Mouse (Mus musculus) midbrain, embryonic 16.5 days (tissue): ENCODE data around the gene Cntnap2. TPM values are rescaled to one million over a fixed set of nuclear protein-coding genes. Genes with fewer than 3 reads are reported as not detected.

Experiments
- ATAC-seq: fragments of 200-750 bp; cut with Nextera tagmentation; 2 replicates; pipeline ENCODE4 v1.8.0; 2017; ENCODE audit warnings: moderate TSS enrichment
- H3K27ac ChIP-seq: fragments of 300-500 bp; sonication (generic); 2 replicates; pipeline ENCODE4 v1.5.1; 2014; ENCODE audit warnings: mild to moderate bottlenecking, low read length, mixed read lengths
- H3K27me3 ChIP-seq: fragments of 300-500 bp; sonication (generic); 2 replicates; pipeline ENCODE4 v1.6.1; 2014; ENCODE audit warnings: low read depth, low read length, mixed read lengths; ENCODE audit not compliant: control insufficient read depth, insufficient read depth
- H3K36me3 ChIP-seq: fragments of 300-500 bp; sonication (generic); 2 replicates; pipeline ENCODE4 v1.6.1; 2014; ENCODE audit warnings: mild to moderate bottlenecking, low read length, moderate library complexity, mixed read lengths; ENCODE audit not compliant: control insufficient read depth, insufficient read depth
- H3K4me1 ChIP-seq: fragments of 300-500 bp; sonication (generic); 2 replicates; pipeline ENCODE4 v1.6.1; 2014; ENCODE audit warnings: mild to moderate bottlenecking, low read length, mixed read lengths; ENCODE audit not compliant: control insufficient read depth, insufficient read depth
- H3K4me2 ChIP-seq: fragments of 300-500 bp; sonication (generic); 2 replicates; pipeline ENCODE4 v1.6.1; 2014; ENCODE audit warnings: mild to moderate bottlenecking, low read length, mixed read lengths
- H3K4me3 ChIP-seq: fragments of 300-500 bp; sonication (generic); 2 replicates; pipeline ENCODE4 v1.5.1; 2014; ENCODE audit warnings: low read depth, mild to moderate bottlenecking, low read length, moderate library complexity, mixed read lengths
- H3K9ac ChIP-seq: fragments of 300-500 bp; sonication (generic); 2 replicates; pipeline ENCODE4 v1.6.1; 2014; ENCODE audit warnings: low read depth, low read length, mixed read lengths
- H3K9me3 ChIP-seq: fragments of 300-500 bp; sonication (generic); replicated peaks from 2 replicates; pipeline ENCODE4 v1.6.1; 2014; ENCODE audit warnings: mild to moderate bottlenecking, low read length, mixed read lengths; ENCODE audit not compliant: control insufficient read depth, poor library complexity, severe bottlenecking
- WGBS: fragments of 180-500 bp; shearing (Covaris S2); extraction: QIAGEN DNeasy Blood & Tissue Kit; methylation state at CpG from one replicate; pipeline ENCODE4 v1.1.7; 2014; 5-methylcytosine and 5-hydroxymethylcytosine counted together
- polyA plus RNA-seq: library from polyadenylated mRNA; unstranded; fragments of >200 nt; fragmentation: Nextera tagmentation; extraction: Ambion mirVana; gene quantifications from 2 replicates; pipeline ENCODE4 v1.2.1, GENCODE M21; 2015

The Cntnap2 gene
- polyA plus RNA-seq, 1 experiment from 2014 or later: 63.5 TPM

DNA sequence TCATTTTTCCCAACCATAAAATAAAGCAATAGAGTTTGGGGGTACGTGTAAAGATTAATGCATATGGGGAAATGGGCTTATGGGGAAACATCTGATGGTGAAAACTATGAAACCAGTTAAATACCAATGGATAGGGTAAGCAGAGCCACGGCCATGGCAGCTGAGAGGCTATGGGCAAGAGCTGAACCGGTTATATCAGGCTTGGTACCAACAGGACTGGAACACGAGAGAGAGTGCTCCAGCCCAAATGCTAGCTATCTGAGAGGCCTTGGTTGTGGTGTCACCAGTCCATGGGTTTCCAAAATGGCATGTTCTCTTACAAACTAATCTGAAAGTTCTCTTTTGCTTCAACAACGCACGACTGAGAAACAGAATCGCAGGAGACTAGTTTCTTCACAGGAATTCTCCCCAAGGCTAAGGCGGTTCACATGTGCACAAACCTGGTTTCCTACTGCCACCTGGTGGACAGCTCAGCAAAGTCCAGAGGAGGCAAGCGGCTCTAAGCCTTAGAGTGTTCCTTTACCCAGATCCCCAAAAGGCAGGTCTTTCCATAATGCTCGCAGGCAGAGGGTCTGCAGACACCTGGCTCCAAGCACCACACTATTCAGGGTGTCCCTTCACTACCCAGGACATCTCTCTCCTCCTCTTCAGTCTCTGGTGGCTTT, 1902.0 kb downstream of the Cntnap2 start:
- Histone ChIP-seq H3K4me1 (no peaks in the 10 kb centered on the region), H3K27ac (no peak overlapping the region), H3K9ac (no peak overlapping the region), H3K36me3 (no peaks in the 10 kb centered on the region), H3K4me2 (no peak overlapping the region), H3K27me3 (no peaks in the 10 kb centered on the region), H3K9me3 (0 out of 2 replicates have a peak, but pooled peaks cover 4% of the 10 kb centered on the region), H3K4me3 (no peak overlapping the region)
- 34% methylated on average over 10 of the region's 10 CpGs for WGBS
- ATAC-seq: peak; percentile 96

DNA sequence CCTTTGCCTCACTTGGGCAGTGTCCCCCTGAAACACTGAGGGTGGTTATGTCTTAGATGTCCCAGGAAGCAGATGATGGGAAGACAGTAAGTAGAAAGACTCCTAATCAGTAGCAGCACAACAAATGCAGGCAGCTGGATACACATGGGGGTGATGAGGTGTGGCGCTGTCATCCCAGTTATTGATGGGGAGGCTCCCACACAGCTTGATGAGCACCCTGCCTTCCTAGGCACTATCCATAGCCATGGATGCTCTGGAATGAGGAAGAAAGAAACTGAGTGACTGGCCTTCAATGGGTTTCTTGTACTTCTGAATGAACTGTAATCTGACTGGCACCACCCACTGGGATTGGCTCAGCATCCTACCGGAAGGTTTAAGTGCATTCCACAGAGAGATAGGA, 1904.1 kb downstream of the Cntnap2 start:
- 71% methylated on average over 2 of the region's 2 CpGs for WGBS
- H3K27ac ChIP-seq: no peak overlapping the region
- no peaks in the 10 kb centered on the region for H3K4me1 ChIP-seq
- no peaks in the 10 kb centered on the region for H3K36me3 ChIP-seq
- no peak overlapping the region for H3K9ac ChIP-seq
- no peaks in the 10 kb centered on the region for H3K27me3 ChIP-seq
- no peak overlapping the region for H3K4me2 ChIP-seq
- no peak for ATAC-seq
- 0 out of 2 replicates have a peak, but pooled peaks cover 4% of the 10 kb centered on the region for H3K9me3 ChIP-seq
- no peak overlapping the region for H3K4me3 ChIP-seq

DNA sequence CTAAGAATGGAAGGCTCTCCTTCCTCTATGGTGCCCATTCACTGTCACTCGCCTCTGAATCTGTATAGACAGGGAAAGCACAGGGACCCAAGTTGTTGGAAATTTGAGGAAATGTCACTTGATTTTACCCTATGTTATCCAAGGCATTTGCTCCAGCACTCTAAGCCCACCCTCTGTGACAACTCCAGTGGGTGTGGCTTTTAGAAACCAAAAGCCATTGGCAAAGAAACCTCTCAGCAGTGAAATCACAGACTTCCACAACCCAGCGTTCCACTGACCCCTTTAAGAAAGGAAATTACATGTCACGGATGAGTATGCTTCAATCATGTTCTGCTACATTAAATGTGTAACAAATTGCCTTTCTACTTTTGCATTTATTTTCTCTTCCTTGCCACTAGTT, 1904.5 kb downstream of the Cntnap2 start:
- 71% methylated on average over 3 of the region's 3 CpGs for WGBS

DNA sequence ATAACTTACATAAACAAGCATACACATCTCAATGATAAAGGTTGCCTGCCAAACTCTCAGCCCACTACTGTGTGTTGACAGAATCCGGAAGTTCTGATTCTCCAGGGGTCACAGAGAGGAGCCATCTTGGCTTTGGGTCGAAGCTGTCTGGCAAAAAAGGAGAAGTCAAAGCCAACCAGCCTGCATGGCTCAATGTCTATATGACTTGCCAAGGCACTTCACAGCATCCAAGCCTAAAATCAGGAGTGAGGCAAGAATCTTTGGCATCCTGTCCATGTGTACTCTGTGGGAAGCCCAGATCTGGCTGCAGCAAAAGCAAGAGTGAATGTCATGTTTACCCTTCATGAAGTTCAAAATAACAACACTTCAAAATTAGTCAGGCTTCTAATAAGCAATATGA, 1913.5 kb downstream of the Cntnap2 start:
- H3K9ac ChIP-seq: no peak overlapping the region
- H3K4me1 ChIP-seq: no peaks in the 10 kb centered on the region
- no peaks in the 10 kb centered on the region for H3K36me3 ChIP-seq
- no peak overlapping the region for H3K27ac ChIP-seq
- H3K4me2 ChIP-seq: no peak overlapping the region
- 85% methylated on average over 2 of the region's 2 CpGs for WGBS
- ATAC-seq: no peak
- no peak overlapping the region for H3K4me3 ChIP-seq
- no peaks in the 10 kb centered on the region for H3K27me3 ChIP-seq
- no peaks in the 10 kb centered on the region for H3K9me3 ChIP-seq

More for the DNA sequence above, 1904.5 kb downstream of the Cntnap2 start:
- H3K4me3 ChIP-seq: no peak overlapping the region
- no peaks in the 10 kb centered on the region for H3K36me3 ChIP-seq
- no peak overlapping the region for H3K4me2 ChIP-seq
- no peak overlapping the region for H3K9ac ChIP-seq
- no peaks in the 10 kb centered on the region for H3K27me3 ChIP-seq
- H3K9me3 ChIP-seq: 0 out of 2 replicates have a peak, but pooled peaks cover 4% of the 10 kb centered on the region
- no peak overlapping the region for H3K27ac ChIP-seq
- no peaks in the 10 kb centered on the region for H3K4me1 ChIP-seq
- no peak for ATAC-seq

DNA sequence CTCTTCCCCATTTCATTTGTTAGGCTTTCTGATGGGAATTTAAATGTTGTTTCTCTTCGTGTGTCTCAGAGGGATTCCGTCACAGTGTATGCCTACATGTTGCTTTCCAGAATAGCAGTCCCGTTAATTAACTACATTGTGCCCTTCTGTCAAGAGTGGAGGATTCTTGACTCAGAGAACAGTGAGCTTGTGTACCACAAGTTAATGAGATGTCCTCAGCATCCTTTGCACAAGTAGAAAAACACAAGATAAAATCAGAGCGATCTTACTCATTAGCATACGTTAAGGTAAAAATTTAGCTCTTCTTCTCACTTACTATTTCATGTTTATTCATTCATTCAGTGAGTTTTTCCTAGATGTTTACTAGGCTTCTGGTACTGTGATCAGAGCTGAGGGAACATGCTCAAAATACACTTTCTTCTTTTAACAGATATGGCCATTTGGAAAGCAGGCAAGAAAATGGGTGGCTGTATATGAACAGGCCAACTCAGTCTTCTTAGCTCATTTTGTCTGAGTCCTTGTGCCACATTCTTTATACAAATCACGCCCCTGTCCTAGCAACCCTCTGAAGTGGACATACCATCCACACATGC, 1936.9 kb downstream of the Cntnap2 start:
- no peak for ATAC-seq
- no peaks in the 10 kb centered on the region for H3K36me3 ChIP-seq

DNA sequence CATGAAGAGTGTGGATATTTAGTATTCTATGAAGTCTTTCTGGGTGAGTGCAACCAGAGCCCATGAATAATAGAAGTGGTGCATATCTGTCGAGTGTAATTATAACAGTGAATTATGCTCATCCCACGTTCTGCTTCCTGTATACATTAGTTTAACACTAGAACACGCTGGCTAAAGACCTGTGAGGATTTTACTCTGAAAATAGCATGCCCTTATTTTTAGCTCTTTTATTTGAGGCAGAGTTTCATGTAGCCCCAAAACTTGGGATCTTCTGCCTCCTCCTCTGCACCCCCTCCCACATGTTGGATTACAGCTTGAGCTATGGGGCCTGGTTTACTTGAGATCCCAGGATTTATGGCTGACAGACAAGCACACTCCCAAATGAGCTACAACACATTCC, 1945.3 kb downstream of the Cntnap2 start:
- Histone ChIP-seq H3K9ac (no peak overlapping the region), H3K27me3 (no peaks in the 10 kb centered on the region), H3K4me3 (no peak overlapping the region), H3K27ac (no peak overlapping the region), H3K36me3 (no peaks in the 10 kb centered on the region), H3K4me2 (no peak overlapping the region), H3K9me3 (no peaks in the 10 kb centered on the region), H3K4me1 (no peaks in the 10 kb centered on the region)
- 48% methylated on average over 3 of the region's 3 CpGs for WGBS
- ATAC-seq: no peak

More for the DNA sequence above, 1936.9 kb downstream of the Cntnap2 start:
- Histone ChIP-seq H3K27me3 (no peaks in the 10 kb centered on the region), H3K4me1 (no peaks in the 10 kb centered on the region), H3K9ac (no peak overlapping the region), H3K4me2 (no peak overlapping the region), H3K9me3 (no peaks in the 10 kb centered on the region), H3K27ac (no peak overlapping the region), H3K4me3 (no peak overlapping the region)
- WGBS: 86% methylated on average over 6 of the region's 6 CpGs

DNA sequence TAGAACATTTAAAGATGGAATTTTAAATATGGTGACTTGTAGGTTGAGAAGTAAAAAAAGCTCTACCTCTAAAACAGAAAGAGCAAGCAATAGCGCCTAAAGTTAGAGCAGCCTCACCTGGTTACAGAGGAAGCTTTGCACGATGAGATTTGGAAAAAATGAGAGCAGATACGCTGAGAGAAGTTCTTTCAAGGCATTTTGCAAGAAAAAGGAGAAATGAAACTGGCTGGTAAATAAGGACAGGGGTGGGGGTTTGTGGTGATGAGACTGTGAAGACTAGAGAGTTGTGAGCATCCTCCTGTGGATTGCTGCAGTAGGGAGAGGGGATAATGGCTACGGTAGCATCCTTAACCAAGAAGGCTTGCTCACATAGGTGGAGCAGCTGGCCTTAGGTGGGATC, 1953.8 kb downstream of the Cntnap2 start:
- ATAC-seq: no peak
- no peak overlapping the region for H3K9ac ChIP-seq
- H3K27ac ChIP-seq: no peak overlapping the region; the same call in 1 of the 2 replicates
- no peaks in the 10 kb centered on the region for H3K9me3 ChIP-seq
- no peaks in the 10 kb centered on the region for H3K27me3 ChIP-seq
- no peak overlapping the region for H3K4me2 ChIP-seq
- no peaks in the 10 kb centered on the region for H3K36me3 ChIP-seq
- peaks cover 9% of the 10 kb centered on the region for H3K4me1 ChIP-seq
- 87% methylated on average over 4 of the region's 4 CpGs for WGBS
- H3K4me3 ChIP-seq: no peak overlapping the region

DNA sequence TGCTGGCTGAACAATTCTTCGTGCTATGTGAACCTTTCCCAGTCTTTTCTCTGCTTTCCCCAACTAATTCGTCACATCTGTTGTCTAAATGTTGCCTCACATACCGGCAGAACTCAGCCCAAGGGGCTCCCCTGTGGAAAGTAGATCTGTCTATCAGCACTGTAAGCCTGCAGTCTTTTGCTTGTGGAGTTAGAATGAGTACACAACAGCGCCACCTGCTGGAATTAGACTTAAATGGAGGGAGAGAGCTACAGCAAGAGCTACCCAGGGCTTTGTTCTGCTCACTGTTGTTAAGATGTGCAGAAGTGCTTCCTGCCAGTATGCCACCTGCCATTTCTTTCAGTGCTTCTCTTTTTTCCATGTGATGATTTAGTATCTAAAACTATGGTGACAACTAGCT, 1954.4 kb downstream of the Cntnap2 start:
- 13% methylated on average over 4 of the region's 4 CpGs for WGBS
- H3K4me3 ChIP-seq: no peak overlapping the region
- no peaks in the 10 kb centered on the region for H3K36me3 ChIP-seq
- ATAC-seq: peak; percentile 87
- no peaks in the 10 kb centered on the region for H3K27me3 ChIP-seq
- no peak overlapping the region for H3K27ac ChIP-seq
- no peaks in the 10 kb centered on the region for H3K9me3 ChIP-seq
- H3K4me1 ChIP-seq: peaks cover 9% of the 10 kb centered on the region
- H3K4me2 ChIP-seq: no peak overlapping the region
- no peak overlapping the region for H3K9ac ChIP-seq

DNA sequence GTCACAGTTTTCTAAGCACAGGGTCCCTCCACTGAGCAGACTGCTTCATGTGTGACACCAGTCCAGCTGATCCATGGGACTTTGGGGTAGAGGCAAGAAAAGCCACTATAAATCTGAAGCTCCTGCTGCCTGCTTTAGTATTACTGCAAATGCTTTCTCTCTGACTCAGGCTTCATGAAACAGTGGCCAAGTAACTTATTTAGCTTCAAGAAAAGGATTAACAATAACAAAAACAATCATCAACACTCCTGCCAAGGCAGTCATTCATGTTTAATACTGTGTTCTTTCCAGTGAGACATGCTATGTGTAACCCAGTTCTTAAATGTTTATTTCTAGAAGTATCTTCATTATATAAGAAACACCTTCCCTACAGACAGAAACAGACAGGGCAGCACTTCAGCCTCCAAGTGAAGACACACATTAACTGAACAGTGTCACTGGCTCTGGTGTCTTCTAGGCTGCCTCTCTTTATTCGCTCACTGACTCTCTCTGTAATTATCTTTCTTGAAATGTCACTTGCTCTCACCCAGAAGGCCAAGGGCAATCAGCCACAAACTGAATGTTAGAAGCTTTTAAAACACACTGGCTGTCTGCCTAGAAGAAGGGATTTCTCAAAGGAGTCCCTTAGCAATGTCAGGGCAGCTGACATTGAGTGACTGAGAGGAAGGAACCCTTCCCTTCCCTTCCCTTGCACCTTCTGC, 1955.9 kb downstream of the Cntnap2 start:
- Histone ChIP-seq H3K4me1 (peaks cover 9% of the 10 kb centered on the region), H3K9ac (no peak overlapping the region), H3K4me3 (no peak overlapping the region), H3K4me2 (no peak overlapping the region), H3K36me3 (no peaks in the 10 kb centered on the region), H3K27ac (peak overlapping the region; percentile 13; the same call in 1 of the 2 replicates), H3K27me3 (no peaks in the 10 kb centered on the region), H3K9me3 (no peaks in the 10 kb centered on the region)
- ATAC-seq: no peak
- WGBS: 73% methylated on average over 1 of the region's 1 CpGs
